Mouse (Mus musculus) small intestine, adult 2 months (tissue): Measurements from ENCODE around the gene Fthl17c. TPM values are rescaled to one million over a fixed set of nuclear protein-coding genes. Genes with fewer than 3 reads are reported as not detected.

Source experiments
- H3K27ac ChIP-seq: fragments of 200-500 bp; 2 replicates; pipeline ENCODE4 v1.5.1; 2012; ENCODE audit warnings: low read depth, low read length, control low read depth, inconsistent platforms; ENCODE audit not compliant: insufficient read depth
- H3K27me3 ChIP-seq: fragments of 200-500 bp; 2 replicates; pipeline ENCODE4 v1.6.1; 2012; ENCODE audit warnings: mild to moderate bottlenecking, moderate library complexity, low read length, inconsistent platforms; ENCODE audit not compliant: control insufficient read depth, insufficient read depth
- H3K36me3 ChIP-seq: fragments of 200-500 bp; 2 replicates; pipeline ENCODE4 v1.6.1; 2012; ENCODE audit warnings: mild to moderate bottlenecking, low read length, control low read depth, inconsistent platforms; ENCODE audit not compliant: control insufficient read depth, insufficient read depth
- H3K4me1 ChIP-seq: fragments of 200-500 bp; 2 replicates; pipeline ENCODE4 v1.6.1; 2012; ENCODE audit warnings: low read length, inconsistent platforms, mixed read lengths; ENCODE audit not compliant: control insufficient read depth, insufficient read depth, insufficient read length
- H3K4me3 ChIP-seq: fragments of 200-500 bp; 2 replicates; pipeline ENCODE4 v1.5.1; 2012; ENCODE audit warnings: low read depth, mild to moderate bottlenecking, control low read depth, inconsistent platforms, low read length, moderate library complexity
- CTCF ChIP-seq: fragments of 200-500 bp; IDR thresholded peaks from 2 replicates; pipeline ENCODE4 v1.5.1; 2012; ENCODE audit warnings: low read depth, mild to moderate bottlenecking, control low read depth, inconsistent platforms, low read length, moderate library complexity, mixed read lengths; ENCODE audit not compliant: insufficient replicate concordance, insufficient read length; ENCODE audit errors: extremely low read depth
- POLR2A ChIP-seq: fragments of 200-500 bp; IDR thresholded peaks from 2 replicates; pipeline ENCODE4 v1.6.1; 2012; ENCODE audit warnings: low read depth, mild to moderate bottlenecking, control low read depth, inconsistent platforms, low read length, moderate library complexity
- WGBS: fragments of 180-500 bp; shearing (Covaris S2); methylation state at CpG from one replicate; pipeline ENCODE4 v1.1.7; 2018; 5-methylcytosine and 5-hydroxymethylcytosine counted together
- polyA plus RNA-seq: library from polyadenylated mRNA; depleted of rRNA; stranded (reverse); fragments of >200 nt; gene quantifications from 2 replicates; pipeline ENCODE4 v1.2.3, GENCODE M21; 2012; rRNA removed

Gene Fthl17c
- polyA plus RNA-seq, 1 experiment, result not detected

GRCm38 (mm10) chrX:8927308-8927707 lies 49.1 kb downstream of the Fthl17c start:
- TF ChIP-seq POLR2A, result no peak
- TF ChIP-seq CTCF, result no peak
- Histone ChIP-seq H3K36me3 (no peaks in the 10 kb centered on the region), H3K27me3 (no peaks in the 10 kb centered on the region), H3K27ac (no peak overlapping the region), H3K4me3 (no peak overlapping the region), H3K4me1 (no peaks in the 10 kb centered on the region)
- 18% methylated on average over 4 of the region's 4 CpGs for WGBS

Other genes starting within 250 kb of the Fthl17c start
- not detected in 2 replicates for gene Ssx9, start 228.1 kb downstream of the Fthl17c start, polyA plus RNA-seq
- gene Ssxb5, start 172.9 kb downstream of the Fthl17c start, polyA plus RNA-seq, result not detected in 2 replicates
- not detected in 2 replicates for gene Gm6592, start 132.6 kb downstream of the Fthl17c start, polyA plus RNA-seq
- not detected in 2 replicates for gene Gm5751, start 102.3 kb downstream of the Fthl17c start, polyA plus RNA-seq
- 0.91 and 1.4 TPM in 2 replicates for gene B630019K06Rik, start 84.2 kb downstream of the Fthl17c start, polyA plus RNA-seq
- gene Fthl17b, start 13.6 kb downstream of the Fthl17c start, polyA plus RNA-seq, result not detected in 2 replicates
- not detected in 2 replicates for gene Fthl17d, start 10.2 kb upstream of the Fthl17c start, polyA plus RNA-seq
- gene Fthl17e, start 56.9 kb upstream of the Fthl17c start, polyA plus RNA-seq, result not detected in 2 replicates
- gene Fthl17f, start 86.5 kb upstream of the Fthl17c start, polyA plus RNA-seq, result not detected in 2 replicates
- gene 4930402K13Rik, start 128.0 kb upstream of the Fthl17c start, polyA plus RNA-seq, result not detected in 2 replicates
- 0.05 and 0.16 TPM in 2 replicates for gene Lancl3, start 223.3 kb upstream of the Fthl17c start, polyA plus RNA-seq